Mouse (Mus musculus) CD4-positive, CD25-positive, alpha-beta regulatory T cell (primary cell): ENCODE measurements around the gene Pgm2. TPM values are rescaled to one million over a fixed set of nuclear protein-coding genes. Genes with fewer than 3 reads are reported as not detected.

Experiments
- polyA plus RNA-seq: library from polyadenylated mRNA; unstranded; fragments of 100-300 nt; shearing (Covaris generic); gene quantifications from one replicate; pipeline ENCODE4 v1.2.1, GENCODE M21; 2017

Gene Pgm2
- 27.9 TPM for polyA plus RNA-seq

GRCm38 (mm10) chr5:64092748-64093292 lies at the start of gene Pgm2:
TSS of gene Pgm2 (plus strand) at chr5:64092950.

GRCm38 (mm10) chr5:64155861-64156550 lies 63.3 kb downstream of the Pgm2 start, which contains the start of gene Tbc1d1:
TSS of gene Tbc1d1 (plus strand) at chr5:64156305.

Other genes with a start within 250 kb of the Pgm2 start
- 5.9 TPM for gene Rell1, start 124.1 kb upstream of the Pgm2 start, polyA plus RNA-seq
- 52.8 TPM for gene Tbc1d1, start 63.4 kb downstream of the Pgm2 start, polyA plus RNA-seq